ENCODE assay signal across 17 mouse cellular contexts in the genomic region with DNA sequence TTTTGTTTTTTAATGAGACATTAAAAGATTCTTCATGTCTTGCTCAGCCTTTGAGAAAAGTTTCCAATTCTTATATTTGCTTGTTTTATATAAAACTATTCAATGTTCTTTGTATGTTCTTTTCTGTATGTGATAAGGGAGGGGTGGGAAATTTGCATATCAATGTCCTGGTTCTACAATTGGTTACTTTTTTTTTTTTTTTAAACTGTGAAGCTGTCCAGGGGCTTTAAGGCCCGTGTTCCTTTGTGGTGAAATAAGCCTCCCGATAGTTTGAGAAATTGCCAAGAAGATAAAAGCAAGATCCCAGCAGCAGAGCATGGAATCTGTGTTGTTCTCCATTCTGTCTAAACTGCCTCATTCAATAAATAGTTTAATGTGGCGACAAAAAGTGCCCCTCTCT.
DNase-seq lines count a peak whose midpoint lies in the region; ATAC-seq and TF ChIP-seq lines count a peak whose summit lies in the region.
"Had no signal": no experiment of that assay in that cellular context is flagged by ENCODE, and none has a peak within 500 bp of the region (broad histone marks: within the 10 kb centered on the region; RNA-seq: fewer than 3 reads in every experiment).

No protein-coding gene starts in this region.

- no peaks in the 10 kb centered on the region for H3K9me3 ChIP-seq in forebrain, embryonic 14.5 days (replicated peaks; ENCODE audit: control insufficient read depth, low read length)
- H3K9me3 ChIP-seq in forebrain, embryonic 15.5 days = no peaks in the 10 kb centered on the region
- H3K9me3 ChIP-seq in midbrain, embryonic 13.5 days = no peaks in the 10 kb centered on the region
- no peaks in the 10 kb centered on the region for H3K9me3 ChIP-seq in midbrain, embryonic 10.5 days (replicated peaks)
- H3K9me3 ChIP-seq in ES-E14 (ENCODE audit: control insufficient read depth, insufficient read depth, low read depth, low read length) = no peaks in the 10 kb centered on the region
- no peaks in the 10 kb centered on the region for H3K9me3 ChIP-seq in neural tube, embryonic 15.5 days (replicated peaks)
- H3K9me3 ChIP-seq: embryonic facial prominence, embryonic 10.5 days; G1E; heart, embryonic 13.5 days; intestine, embryonic 15.5 days had no signal

- no peak overlapping the region for H3K4me2 ChIP-seq in forebrain, embryonic 14.5 days (ENCODE audit: low read length)
- H3K4me2 ChIP-seq in forebrain, embryonic 15.5 days (replicated peaks) = no peak overlapping the region
- no peak overlapping the region for H3K4me2 ChIP-seq in midbrain, embryonic 13.5 days (replicated peaks)
- H3K4me2 ChIP-seq in neural tube, embryonic 15.5 days = no peak overlapping the region
- H3K4me2 ChIP-seq: heart, embryonic 13.5 days; hindbrain, embryonic 14.5 days; intestine, embryonic 15.5 days had no signal

- no peaks in the 10 kb centered on the region for H3K27me3 ChIP-seq in forebrain, embryonic 14.5 days (replicated peaks; ENCODE audit: control insufficient read depth, insufficient read depth, low read length)
- H3K27me3 ChIP-seq in forebrain, embryonic 15.5 days = no peaks in the 10 kb centered on the region
- no peaks in the 10 kb centered on the region for H3K27me3 ChIP-seq in midbrain, embryonic 13.5 days
- H3K27me3 ChIP-seq in midbrain, embryonic 10.5 days (ENCODE audit: low read depth, poor library complexity, severe bottlenecking) = no peaks in the 10 kb centered on the region
- no peaks in the 10 kb centered on the region for H3K27me3 ChIP-seq in neural tube, embryonic 15.5 days (replicated peaks)
- H3K27me3 ChIP-seq: CH12.LX; heart, embryonic 13.5 days; intestine, embryonic 15.5 days had no signal

- peak; percentile 55; the same call in 1 of the 2 replicates for ATAC-seq in forebrain, embryonic 14.5 days
- ATAC-seq in forebrain, embryonic 15.5 days (replicated peaks) = no peak
- no peak for ATAC-seq in midbrain, embryonic 13.5 days
- no peak for ATAC-seq in neural tube, embryonic 15.5 days (ENCODE audit: low FRiP score)
- ATAC-seq: intestine, embryonic 15.5 days had no signal

- DNase-seq in forebrain, embryonic 14.5 days (ENCODE audit: low spot score) = peak; percentile 50
- no peak for DNase-seq in midbrain, embryonic 10.5 days (ENCODE audit: low spot score)
- no peak for DNase-seq in ES-E14 (ENCODE audit: low read depth, low spot score)
- DNase-seq in urinary bladder, adult 2 months (ENCODE audit: low spot score) = no peak
- DNase-seq: cerebellum, adult 18-20 months; cerebellum, adult 9-11 months; cerebellum, postnatal 36 days; gastrocnemius, postnatal 36 days had no signal

- in situ Hi-C loops in ES-E14 (cut with MboI; ENCODE audit: low sequenced_read_pairs in 2 of 2, unreplicated experiment in 2 of 2) = no loop called here

- no peak overlapping the region for H3K4me3 ChIP-seq in forebrain, embryonic 14.5 days (ENCODE audit: low read depth, low read length)
- H3K4me3 ChIP-seq in forebrain, embryonic 15.5 days = no peak overlapping the region
- no peak overlapping the region for H3K4me3 ChIP-seq in midbrain, embryonic 13.5 days (replicated peaks)
- H3K4me3 ChIP-seq in midbrain, embryonic 10.5 days = no peak overlapping the region
- H3K4me3 ChIP-seq in ES-E14 (ENCODE audit: insufficient read depth in 1 of 2, low read depth in 1 of 2, low read length in 2 of 2, poor library complexity in 1 of 2, severe bottlenecking in 1 of 2) = no peak overlapping the region
- no peak overlapping the region for H3K4me3 ChIP-seq in neural tube, embryonic 15.5 days (replicated peaks)
- H3K4me3 ChIP-seq: embryonic facial prominence, embryonic 10.5 days; heart, embryonic 13.5 days; intestine, embryonic 15.5 days had no signal

- H3K9ac ChIP-seq in forebrain, embryonic 14.5 days (ENCODE audit: low read length) = no peak overlapping the region
- no peak overlapping the region for H3K9ac ChIP-seq in forebrain, embryonic 15.5 days (replicated peaks)
- no peak overlapping the region for H3K9ac ChIP-seq in midbrain, embryonic 13.5 days (replicated peaks)
- no peak overlapping the region for H3K9ac ChIP-seq in ES-E14 (ENCODE audit: insufficient read depth, low read depth, low read length, poor library complexity, severe bottlenecking)
- H3K9ac ChIP-seq in neural tube, embryonic 15.5 days (replicated peaks) = no peak overlapping the region
- H3K9ac ChIP-seq: heart, embryonic 13.5 days; hindbrain, embryonic 14.5 days; intestine, embryonic 15.5 days had no signal

- 5% methylated on average over 3 of the region's 3 CpGs for WGBS in forebrain, embryonic 14.5 days
- WGBS in forebrain, embryonic 15.5 days = 9% methylated on average over 3 of the region's 3 CpGs
- 18% methylated on average over 3 of the region's 3 CpGs for WGBS in midbrain, embryonic 13.5 days
- 80% methylated on average over 3 of the region's 3 CpGs for WGBS in midbrain, embryonic 10.5 days
- WGBS in neural tube, embryonic 15.5 days = 27% methylated on average over 3 of the region's 3 CpGs

- H3K36me3 ChIP-seq in forebrain, embryonic 14.5 days (ENCODE audit: control insufficient read depth, insufficient read depth, low read length) = peaks cover 17% of the 10 kb centered on the region
- H3K36me3 ChIP-seq in forebrain, embryonic 15.5 days = peaks cover 11% of the 10 kb centered on the region
- peaks cover 25% of the 10 kb centered on the region for H3K36me3 ChIP-seq in midbrain, embryonic 13.5 days
- H3K36me3 ChIP-seq in midbrain, embryonic 10.5 days = peaks cover 57% of the 10 kb centered on the region
- H3K36me3 ChIP-seq in ES-E14 (ENCODE audit: control insufficient read depth, insufficient read depth, low read length, poor library complexity, severe bottlenecking) = peaks cover 5% of the 10 kb centered on the region; the same call in 1 of the 2 replicates
- H3K36me3 ChIP-seq in neural tube, embryonic 15.5 days = no peaks in the 10 kb centered on the region
- H3K36me3 ChIP-seq: intestine, embryonic 15.5 days had no signal

- H3K4me1 ChIP-seq in forebrain, embryonic 14.5 days (ENCODE audit: control insufficient read depth, insufficient read depth, low read length) = no peaks in the 10 kb centered on the region
- H3K4me1 ChIP-seq in forebrain, embryonic 15.5 days = peaks cover 9% of the 10 kb centered on the region
- H3K4me1 ChIP-seq in midbrain, embryonic 13.5 days (replicated peaks) = peaks cover 23% of the 10 kb centered on the region
- H3K4me1 ChIP-seq in midbrain, embryonic 10.5 days = peaks cover 19% of the 10 kb centered on the region
- H3K4me1 ChIP-seq in ES-E14 (ENCODE audit: control insufficient read depth in 2 of 2, insufficient read depth in 2 of 2, low read length in 2 of 2, poor library complexity in 1 of 2) = peaks cover 14 to 31% of the 10 kb centered on the region in 2 experiments
- peaks cover 15% of the 10 kb centered on the region for H3K4me1 ChIP-seq in neural tube, embryonic 15.5 days
- H3K4me1 ChIP-seq: embryonic facial prominence, embryonic 10.5 days; intestine, embryonic 15.5 days had no signal

- H3K27ac ChIP-seq in forebrain, embryonic 14.5 days (ENCODE audit: low read depth, low read length) = no peak overlapping the region
- H3K27ac ChIP-seq in forebrain, embryonic 15.5 days (replicated peaks) = no peak overlapping the region
- peak overlapping the region; percentile 35; the same call in 1 of the 2 replicates for H3K27ac ChIP-seq in midbrain, embryonic 13.5 days
- H3K27ac ChIP-seq in midbrain, embryonic 10.5 days (replicated peaks) = no peak overlapping the region
- H3K27ac ChIP-seq in ES-E14 (ENCODE audit: insufficient read depth, low read depth, low read length, poor library complexity, severe bottlenecking) = no peak overlapping the region
- H3K27ac ChIP-seq in neural tube, embryonic 15.5 days (replicated peaks) = peak overlapping the region; percentile 66; the same call in 1 of the 2 replicates
- H3K27ac ChIP-seq: embryonic facial prominence, embryonic 10.5 days; heart, embryonic 13.5 days; hindbrain, embryonic 14.5 days; intestine, embryonic 15.5 days had no signal

TF ChIP-seq in ES-E14, 5 proteins besides CTCF, POLR2A, EP300 and RAD21:
- TF ChIP-seq ZC3H11A (IDR thresholded peaks at IDR 0.05; ENCODE audit: borderline replicate concordance, low read depth, low read length) (no peak), MAFK (IDR thresholded peaks at IDR 0.05; ENCODE audit: insufficient read depth, low read depth, low read length) (no peak), CHD2 (IDR thresholded peaks at IDR 0.05; ENCODE audit: low read depth, low read length) (no peak), ZNF384 (IDR thresholded peaks at IDR 0.05; ENCODE audit: low read depth, low read length) (peak; percentile 74), HCFC1 (IDR thresholded peaks at IDR 0.05; ENCODE audit: borderline replicate concordance, insufficient read depth, low read length) (no peak)

Comparison
In these comparisons a context has a peak if more than half of its experiments do, and no peak if none do; other contexts are left out.
1. H3K27ac ChIP-seq: peak in midbrain, embryonic 13.5 days (single experiment) and neural tube, embryonic 15.5 days (single experiment); none in forebrain, embryonic 14.5 days (single experiment), forebrain, embryonic 15.5 days (single experiment), midbrain, embryonic 10.5 days (single experiment) and ES-E14 (single experiment).